In the genomic region with DNA sequence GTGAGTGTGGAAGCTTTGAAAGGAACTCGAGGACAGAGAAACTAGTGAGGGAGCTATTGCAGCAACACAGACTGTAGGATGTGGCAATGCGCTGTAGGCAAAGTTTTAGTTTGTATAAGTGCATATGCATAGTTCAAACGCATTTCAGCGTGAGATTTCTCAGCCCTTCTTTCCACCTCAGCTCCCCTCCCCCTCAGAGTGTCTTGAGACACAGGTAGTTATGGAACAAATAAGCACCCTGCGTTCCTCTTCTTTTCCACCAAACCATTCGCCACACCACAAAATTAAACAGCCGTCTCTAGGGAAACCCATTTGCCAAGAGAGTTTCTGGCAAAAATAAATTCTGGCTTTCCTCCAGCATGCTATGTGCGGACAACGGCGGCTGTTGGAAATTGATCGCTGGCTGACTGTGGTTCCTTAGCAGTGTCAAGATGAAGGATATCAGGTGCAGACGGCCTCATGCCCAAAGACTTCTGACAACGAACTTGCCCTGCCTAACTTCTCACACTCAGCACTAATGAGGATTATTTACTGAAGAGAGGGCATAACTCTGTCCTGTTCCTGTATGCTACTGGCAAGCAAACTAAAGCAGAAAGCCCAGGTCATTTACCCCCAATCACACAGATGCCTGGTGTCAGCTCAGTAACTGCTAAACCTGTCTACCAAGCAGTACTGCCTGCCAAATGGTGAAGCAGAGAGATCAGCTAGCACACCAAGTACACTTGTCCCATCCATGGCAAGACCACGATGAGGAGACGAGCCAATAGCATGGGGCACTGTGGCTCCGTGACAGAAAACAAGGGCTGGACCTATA, we compare ENCODE assay signal across 8 mouse cellular contexts. TPM values are rescaled to one million over a fixed set of nuclear protein-coding genes. Genes with fewer than 3 reads are reported as not detected.
A peak's percentile ranks its signal among the peaks of the same experiment; 100 is the strongest.
DNase-seq lines count a peak whose midpoint lies in the region; ATAC-seq and TF ChIP-seq lines count a peak whose summit lies in the region.

No protein-coding gene starts in this region.

- no peak overlapping the region for H3K27ac ChIP-seq in midbrain, embryonic 14.5 days (replicated peaks; ENCODE audit: low read depth, low read length)
- H3K27ac ChIP-seq in midbrain, embryonic 10.5 days (replicated peaks) = no peak overlapping the region
- peak overlapping the region; percentile 74 for H3K27ac ChIP-seq in bone marrow macrophage, adult 2 months (ENCODE audit: insufficient read depth, low read depth, low read length)
- H3K27ac ChIP-seq in forebrain, postnatal 0 days (ENCODE audit: low read depth, low read length) = no peak overlapping the region
- no peak overlapping the region for H3K27ac ChIP-seq in intestine, embryonic 15.5 days
- peak overlapping the region; percentile 85 for H3K27ac ChIP-seq in liver, embryonic 15.5 days (replicated peaks)

- no peaks in the 10 kb centered on the region for H3K27me3 ChIP-seq in midbrain, embryonic 14.5 days (ENCODE audit: control insufficient read depth, insufficient read depth, low read length)
- H3K27me3 ChIP-seq in midbrain, embryonic 10.5 days (ENCODE audit: low read depth, poor library complexity, severe bottlenecking) = no peaks in the 10 kb centered on the region
- H3K27me3 ChIP-seq in forebrain, postnatal 0 days (ENCODE audit: insufficient read depth, low read length) = no peaks in the 10 kb centered on the region
- H3K27me3 ChIP-seq in intestine, embryonic 15.5 days (replicated peaks) = no peaks in the 10 kb centered on the region
- H3K27me3 ChIP-seq in liver, embryonic 15.5 days = no peaks in the 10 kb centered on the region

- H3K9me3 ChIP-seq in midbrain, embryonic 14.5 days (ENCODE audit: control insufficient read depth, low read length) = no peaks in the 10 kb centered on the region
- H3K9me3 ChIP-seq in midbrain, embryonic 10.5 days (replicated peaks) = no peaks in the 10 kb centered on the region
- no peaks in the 10 kb centered on the region for H3K9me3 ChIP-seq in forebrain, postnatal 0 days (ENCODE audit: low read length)
- H3K9me3 ChIP-seq in intestine, embryonic 15.5 days = no peaks in the 10 kb centered on the region
- H3K9me3 ChIP-seq in liver, embryonic 15.5 days (replicated peaks) = no peaks in the 10 kb centered on the region

- no peak overlapping the region for H3K4me2 ChIP-seq in midbrain, embryonic 14.5 days (ENCODE audit: low read length)
- peak overlapping the region; percentile 26; the same call in 1 of the 2 replicates for H3K4me2 ChIP-seq in forebrain, postnatal 0 days (ENCODE audit: low read depth)
- H3K4me2 ChIP-seq in intestine, embryonic 15.5 days (replicated peaks) = peak overlapping the region; percentile 18
- peak overlapping the region; percentile 74 for H3K4me2 ChIP-seq in liver, embryonic 15.5 days

- no peaks in the 10 kb centered on the region for H3K4me1 ChIP-seq in midbrain, embryonic 14.5 days (ENCODE audit: control insufficient read depth, insufficient read depth, low read length)
- H3K4me1 ChIP-seq in midbrain, embryonic 10.5 days = 0 out of 2 replicates have a peak, but pooled peaks cover 2% of the 10 kb centered on the region
- H3K4me1 ChIP-seq in bone marrow macrophage, adult 2 months (ENCODE audit: control insufficient read depth, insufficient read depth, low read length) = peaks cover 42% of the 10 kb centered on the region
- peaks cover 9% of the 10 kb centered on the region for H3K4me1 ChIP-seq in forebrain, postnatal 0 days (ENCODE audit: insufficient read depth)
- H3K4me1 ChIP-seq in intestine, embryonic 15.5 days (replicated peaks) = peaks cover 7% of the 10 kb centered on the region; the same call in 1 of the 2 replicates
- H3K4me1 ChIP-seq in liver, embryonic 15.5 days (replicated peaks) = peaks cover 72% of the 10 kb centered on the region

- ATAC-seq in midbrain, embryonic 14.5 days (ENCODE audit: low FRiP score, low TSS enrichment) = no peak
- peak; percentile 20 for ATAC-seq in forebrain, postnatal 0 days
- ATAC-seq in intestine, embryonic 15.5 days = no peak
- no peak for ATAC-seq in liver, embryonic 15.5 days (ENCODE audit: insufficient read depth)

- no peak for TF ChIP-seq CTCF in bone marrow macrophage, adult 2 months (IDR thresholded peaks at IDR 0.05; ENCODE audit: low read depth, low read length)
- TF ChIP-seq CTCF in forebrain, postnatal 0 days (IDR thresholded peaks at IDR 0.05; ENCODE audit: low read depth) = no peak

- TF ChIP-seq POLR2A in bone marrow macrophage, adult 2 months (IDR thresholded peaks at IDR 0.05; ENCODE audit: borderline replicate concordance, low read depth, low read length) = no peak

- H3K4me3 ChIP-seq in midbrain, embryonic 14.5 days (replicated peaks; ENCODE audit: low read depth, low read length) = no peak overlapping the region
- no peak overlapping the region for H3K4me3 ChIP-seq in midbrain, embryonic 10.5 days
- H3K4me3 ChIP-seq in bone marrow macrophage, adult 2 months (ENCODE audit: insufficient read depth, low read length) = peak overlapping the region; percentile 54
- H3K4me3 ChIP-seq in forebrain, postnatal 0 days (ENCODE audit: low read depth, low read length) = no peak overlapping the region
- H3K4me3 ChIP-seq in intestine, embryonic 15.5 days (replicated peaks) = no peak overlapping the region
- H3K4me3 ChIP-seq in liver, embryonic 15.5 days (replicated peaks) = 0 out of 2 replicates have a peak overlapping the region, but pooled peaks have one; percentile 14

- no peak overlapping the region for H3K9ac ChIP-seq in midbrain, embryonic 14.5 days (replicated peaks; ENCODE audit: low read length)
- no peak overlapping the region for H3K9ac ChIP-seq in forebrain, postnatal 0 days
- H3K9ac ChIP-seq in intestine, embryonic 15.5 days = no peak overlapping the region
- H3K9ac ChIP-seq in liver, embryonic 15.5 days = no peak overlapping the region

- 82% methylated on average over 16 of the region's 16 CpGs for WGBS in midbrain, embryonic 14.5 days
- 90% methylated on average over 16 of the region's 16 CpGs for WGBS in midbrain, embryonic 10.5 days
- WGBS in forebrain, postnatal 0 days = 40% methylated on average over 16 of the region's 16 CpGs
- 49% methylated on average over 16 of the region's 16 CpGs for WGBS in intestine, embryonic 15.5 days
- whole genome bisulfite sequencing in liver, embryonic 15.5 days (ENCODE audit: insufficient replicate concordance) = 41% methylated on average over 16 of the region's 16 CpGs

- DNase-seq in midbrain, embryonic 14.5 days = peak; percentile 33
- no peak for DNase-seq in midbrain, embryonic 10.5 days (ENCODE audit: low spot score)
- peak; percentile 72 for DNase-seq in forebrain, postnatal 0 days
- DNase-seq in spleen, postnatal 36 days (ENCODE audit: low spot score in 2 of 2) = peak; percentile 68 to 70
- DNase-seq in retina, postnatal 1 day = no peak

- H3K36me3 ChIP-seq in midbrain, embryonic 14.5 days (ENCODE audit: control insufficient read depth, insufficient read depth, low read length) = no peaks in the 10 kb centered on the region
- H3K36me3 ChIP-seq in midbrain, embryonic 10.5 days = no peaks in the 10 kb centered on the region
- no peaks in the 10 kb centered on the region for H3K36me3 ChIP-seq in forebrain, postnatal 0 days (ENCODE audit: insufficient read depth)
- no peaks in the 10 kb centered on the region for H3K36me3 ChIP-seq in intestine, embryonic 15.5 days
- no peaks in the 10 kb centered on the region for H3K36me3 ChIP-seq in liver, embryonic 15.5 days (replicated peaks)

RNA-seq across cellular contexts. Expression of a gene that starts 25.2 kb away (rescaled TPM):
- 48.5 and 53.9 TPM in 2 replicates for polyA plus RNA-seq in midbrain, embryonic 14.5 days (2014; fragmentation: Nextera tagmentation; extraction: Ambion mirVana)
- polyA plus RNA-seq in midbrain, embryonic 10.5 days (2016; fragmentation: Nextera tagmentation; extraction: Ambion mirVana) = 18.3 and 21.5 TPM in 2 replicates
- polyA plus RNA-seq in bone marrow macrophage, adult 2 months (2012; ENCODE audit: insufficient read depth, insufficient read length, missing spikeins) = 73.2 and 80.4 TPM in 2 replicates
- 23.9 and 28.5 TPM in 2 replicates for total RNA-seq in forebrain, postnatal 0 days (2014; rRNA removed)
- polyA plus RNA-seq in forebrain, postnatal 0 days (2015; fragmentation: Nextera tagmentation; extraction: Ambion mirVana) = 47.8 and 60.9 TPM in 2 replicates
- polyA plus RNA-seq in intestine, embryonic 15.5 days (2015; fragmentation: Nextera tagmentation; extraction: Ambion mirVana) = 18.4 and 20.9 TPM in 2 replicates
- polyA plus RNA-seq in liver, embryonic 15.5 days (2015; fragmentation: Nextera tagmentation; extraction: Ambion mirVana) = 7.8 and 8.9 TPM in 2 replicates

Comparison
In these comparisons a context has a peak if more than half of its experiments do, and no peak if none do; other contexts are left out.
1. DNase-seq: peak in midbrain, embryonic 14.5 days (single experiment), forebrain, postnatal 0 days (single experiment) and spleen, postnatal 36 days (2 of 2); none in midbrain, embryonic 10.5 days (single experiment) and retina, postnatal 1 day (single experiment).
2. H3K27ac ChIP-seq: peak in bone marrow macrophage, adult 2 months (single experiment) and liver, embryonic 15.5 days (single experiment); none in midbrain, embryonic 14.5 days (single experiment), midbrain, embryonic 10.5 days (single experiment), forebrain, postnatal 0 days (single experiment) and intestine, embryonic 15.5 days (single experiment).
3. H3K4me3 ChIP-seq: peak in bone marrow macrophage, adult 2 months (single experiment) and liver, embryonic 15.5 days (single experiment); none in midbrain, embryonic 14.5 days (single experiment), midbrain, embryonic 10.5 days (single experiment), forebrain, postnatal 0 days (single experiment) and intestine, embryonic 15.5 days (single experiment).